Comparison of ENCODE assay signal across 9 mouse cellular contexts in the genomic region with DNA sequence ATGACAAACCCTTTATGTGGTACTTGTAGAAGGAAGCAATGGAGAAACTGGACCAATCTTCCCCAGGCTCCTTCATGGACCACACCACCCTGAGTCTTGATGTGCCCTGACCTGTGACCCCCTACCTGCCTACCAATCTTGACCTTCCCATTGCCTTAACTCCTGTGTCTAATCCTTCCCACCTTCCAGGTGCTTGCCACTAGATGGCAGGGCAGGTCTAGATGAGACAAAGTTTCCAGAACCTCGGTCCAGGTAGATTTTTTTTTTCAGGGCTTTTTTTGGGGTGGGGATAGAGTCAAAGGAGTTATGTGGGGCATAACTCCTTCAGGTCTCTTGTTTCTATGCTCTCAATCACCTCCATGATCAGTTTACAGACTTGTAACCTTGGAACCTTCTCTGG. TPM values are rescaled to one million over a fixed set of nuclear protein-coding genes. Genes with fewer than 3 reads are reported as not detected.
DNase-seq lines count a peak whose midpoint lies in the region; ATAC-seq and TF ChIP-seq lines count a peak whose summit lies in the region.
"Had no signal": no experiment of that assay in that cellular context is flagged by ENCODE, and none has a peak within 500 bp of the region (broad histone marks: within the 10 kb centered on the region; RNA-seq: fewer than 3 reads in every experiment).

No protein-coding gene starts in this region.

- H3K27ac ChIP-seq in forebrain, postnatal 0 days (ENCODE audit: low read depth, low read length), result no peak overlapping the region
- H3K27ac ChIP-seq in forebrain, embryonic 16.5 days (ENCODE audit: low read length), result no peak overlapping the region

- H3K9me3 ChIP-seq in forebrain, postnatal 0 days (ENCODE audit: low read length), result no peaks in the 10 kb centered on the region
- no peaks in the 10 kb centered on the region for H3K9me3 ChIP-seq in forebrain, embryonic 16.5 days (ENCODE audit: control insufficient read depth, low read length)
- H3K9me3 ChIP-seq: megakaryocyte, embryonic 14.5 days had no signal

- H3K4me2 ChIP-seq in forebrain, postnatal 0 days (ENCODE audit: low read depth), result no peak overlapping the region
- no peak overlapping the region for H3K4me2 ChIP-seq in forebrain, embryonic 16.5 days (ENCODE audit: low read length)

- WGBS in forebrain, postnatal 0 days, result 17% methylated on average over 1 of the region's 1 CpGs
- 18% methylated on average over 1 of the region's 1 CpGs for WGBS in forebrain, embryonic 16.5 days

- H3K4me3 ChIP-seq in forebrain, postnatal 0 days (ENCODE audit: low read depth, low read length), result no peak overlapping the region
- no peak overlapping the region for H3K4me3 ChIP-seq in forebrain, embryonic 16.5 days (replicated peaks; ENCODE audit: low read length)
- H3K4me3 ChIP-seq: megakaryocyte, embryonic 14.5 days had no signal

- H3K36me3 ChIP-seq in forebrain, postnatal 0 days (ENCODE audit: insufficient read depth), result no peaks in the 10 kb centered on the region
- H3K36me3 ChIP-seq in forebrain, embryonic 16.5 days (ENCODE audit: control insufficient read depth, insufficient read depth), result no peaks in the 10 kb centered on the region

- H3K9ac ChIP-seq in forebrain, postnatal 0 days, result no peak overlapping the region
- H3K9ac ChIP-seq in forebrain, embryonic 16.5 days (replicated peaks; ENCODE audit: low read depth, low read length), result no peak overlapping the region

- peak; percentile 80 for TF ChIP-seq CTCF in forebrain, postnatal 0 days (IDR thresholded peaks at IDR 0.05; ENCODE audit: low read depth)

- peak; percentile 52 for DNase-seq in forebrain, postnatal 0 days
- peak; percentile 43 for DNase-seq in right cerebral cortex, adult 18-20 months
- DNase-seq in right cerebral cortex, postnatal 36 days (ENCODE audit: low spot score in 2 of 2), result no peak
- peak; percentile 72 to 79 for DNase-seq in cerebellum, postnatal 10 days
- peak; percentile 54 to 63 for DNase-seq in kidney, postnatal 25 days
- peak; percentile 15 for DNase-seq in mesoderm, embryonic 11.5 days (ENCODE audit: low read depth, low spot score)

- no peaks in the 10 kb centered on the region for H3K4me1 ChIP-seq in forebrain, postnatal 0 days (ENCODE audit: insufficient read depth)
- H3K4me1 ChIP-seq in forebrain, embryonic 16.5 days (replicated peaks; ENCODE audit: control insufficient read depth, insufficient read depth, low read length), result no peaks in the 10 kb centered on the region

- no peak for ATAC-seq in forebrain, postnatal 0 days
- no peak for ATAC-seq in forebrain, embryonic 16.5 days
- ATAC-seq in granulocyte monocyte progenitor cell, adult 5-6 weeks (replicated peaks; ENCODE audit: poor library complexity, severe bottlenecking), result no peak

- H3K27me3 ChIP-seq in forebrain, postnatal 0 days (ENCODE audit: insufficient read depth, low read length), result no peaks in the 10 kb centered on the region
- H3K27me3 ChIP-seq in forebrain, embryonic 16.5 days (replicated peaks; ENCODE audit: control insufficient read depth, insufficient read depth, low read length), result no peaks in the 10 kb centered on the region

RNA-seq across cellular contexts. Expression of gene Tra2b, which starts 44.8 kb away (rescaled TPM):
- 185 and 216 TPM in 2 replicates for total RNA-seq in forebrain, postnatal 0 days (2014; rRNA removed)
- polyA plus RNA-seq in forebrain, postnatal 0 days (2015; fragmentation: Nextera tagmentation; extraction: Ambion mirVana), result 248 and 267 TPM in 2 replicates
- polyA plus RNA-seq in forebrain, embryonic 16.5 days (2015; fragmentation: Nextera tagmentation; extraction: Ambion mirVana), result 373 and 397 TPM in 2 replicates
- total RNA-seq in granulocyte monocyte progenitor cell, adult 5-6 weeks (2014; fragmentation: Nextera tagmentation), result 256 and 259 TPM in 2 replicates
- 564 and 655 TPM in 2 replicates for total RNA-seq in granulocyte monocyte progenitor cell, adult 5-6 weeks (2017)

Comparison
In these comparisons a context has a peak if more than half of its experiments do, and no peak if none do; other contexts are left out.
1. DNase-seq: peak in forebrain, postnatal 0 days (single experiment), right cerebral cortex, adult 18-20 months (single experiment), cerebellum, postnatal 10 days (2 of 2), kidney, postnatal 25 days (2 of 2) and mesoderm, embryonic 11.5 days (single experiment); none in right cerebral cortex, postnatal 36 days (0 of 2).